Mouse (Mus musculus) megakaryocyte, embryonic 14.5 days (primary cell): Measurements from ENCODE around the gene Rps6ka4.

ENCODE experiments used
- FLI1 ChIP-seq: IDR thresholded peaks from 2 replicates; pipeline ENCODE4 v1.6.1; 2012; ENCODE audit warnings: low read length, inconsistent platforms, mixed read lengths
- GATA1 ChIP-seq: IDR thresholded peaks from 3 replicates; pipeline ENCODE4 v1.6.1; 2012; ENCODE audit warnings: mixed read lengths, low read length, inconsistent platforms, borderline replicate concordance

DNA sequence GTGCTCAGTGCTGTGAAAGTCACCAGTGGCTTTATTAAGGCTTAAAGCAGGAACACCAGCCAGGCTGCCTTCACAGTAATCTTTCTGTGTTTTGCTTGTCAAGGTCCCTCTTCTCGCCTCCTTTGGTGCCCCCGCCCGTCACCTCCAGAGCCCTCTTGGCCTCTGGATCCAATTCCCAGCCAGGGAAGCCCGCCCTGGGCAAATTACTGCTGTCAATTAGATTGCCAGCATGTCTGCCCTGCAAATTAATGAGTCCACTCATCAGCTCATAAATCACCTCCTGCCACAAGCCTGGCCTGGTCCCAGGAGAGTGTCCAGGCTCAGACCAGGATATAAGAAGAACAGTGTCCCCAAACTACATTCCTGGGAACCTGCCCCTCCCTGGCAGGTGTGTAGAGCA lies 26.1 kb downstream of the Rps6ka4 start:
- TF ChIP-seq GATA1 (no peak), FLI1 (no peak)
